Mouse (Mus musculus): ENCODE results near the gene Bckdhb. TPM values are rescaled to one million over a fixed set of nuclear protein-coding genes. Genes with fewer than 3 reads are reported as not detected.
A peak's percentile ranks its signal among the peaks of the same experiment; 100 is the strongest.

The Bckdhb gene
- total RNA-seq (2021) = 10 to 100 TPM; 33.1 to 72.5 TPM
- long read RNA-seq, experiment 1, transcript Bckdhb-206 (11 exons, 1,477 nt) = major isoform, 56 of 71 reads
- long read RNA-seq, experiment 1, partial matches to known transcripts = 2 of 71 reads
- long read RNA-seq, experiment 1, other reads (novel, unspliced or antisense) = 13 of 71 reads
- long read RNA-seq, experiment 2, transcript Bckdhb-206 (11 exons, 1,477 nt) = major isoform, 63 of 74 reads
- long read RNA-seq, experiment 2, partial matches to known transcripts = 6 of 74 reads
- long read RNA-seq, experiment 2, other reads (novel, unspliced or antisense) = 5 of 74 reads

GRCm38 (mm10) chr9:83924878-83925687, at the start of gene Bckdhb:
TSS of gene Bckdhb (plus strand) at chr9:83925145.
- no peak for TF ChIP-seq CTCF (IDR thresholded peaks at IDR 0.05)
- H3K4me3 ChIP-seq = peak within 1 kb of the TSS; percentile 97
- intact Hi-C loops (cut with DNase I) = no loop called here
- peak within 1 kb of the TSS; percentile 89 for H3K27ac ChIP-seq
- DNase-seq = peak; percentile 99

GRCm38 (mm10) chr9:83882191-83882590, 42.8 kb upstream of the Bckdhb start:
- intact Hi-C loops (cut with DNase I) = no loop called here
- no peak overlapping the region for H3K4me3 ChIP-seq
- TF ChIP-seq CTCF (IDR thresholded peaks at IDR 0.05) = no peak
- no peak overlapping the region for H3K27ac ChIP-seq
- peak; percentile 17 for DNase-seq

- Histone ChIP-seq H3K27ac (no peak overlapping the region), H3K4me3 (no peak overlapping the region)
- intact Hi-C loops (cut with DNase I) = no loop called here
- TF ChIP-seq CTCF (IDR thresholded peaks at IDR 0.05) = no peak
- DNase-seq = no peak
Measured at GRCm38 (mm10) chr9:83886149-83886548, 38.8 kb upstream of the Bckdhb start.

GRCm38 (mm10) chr9:83888214-83888613, 36.7 kb upstream of the Bckdhb start:
- DNase-seq = no peak
- H3K27ac ChIP-seq = no peak overlapping the region
- intact Hi-C loops (cut with DNase I) = no loop called here
- no peak for TF ChIP-seq CTCF (IDR thresholded peaks at IDR 0.05)
- no peak overlapping the region for H3K4me3 ChIP-seq

- H3K27ac ChIP-seq = no peak overlapping the region
- no peak overlapping the region for H3K4me3 ChIP-seq
- TF ChIP-seq CTCF (IDR thresholded peaks at IDR 0.05) = no peak
- intact Hi-C loops (cut with DNase I) = no loop called here
- DNase-seq = no peak
Measured at GRCm38 (mm10) chr9:83893073-83893472, 31.9 kb upstream of the Bckdhb start.

- intact Hi-C loops (cut with DNase I) = no loop called here
- no peak overlapping the region for H3K4me3 ChIP-seq
- no peak overlapping the region for H3K27ac ChIP-seq
- TF ChIP-seq CTCF (IDR thresholded peaks at IDR 0.05) = no peak
- DNase-seq = no peak
Measured at GRCm38 (mm10) chr9:83893767-83894330, 31.1 kb upstream of the Bckdhb start.

- no peak for DNase-seq
- intact Hi-C loops (cut with DNase I) = no loop called here
- Histone ChIP-seq H3K27ac (no peak overlapping the region), H3K4me3 (no peak overlapping the region)
- TF ChIP-seq CTCF (IDR thresholded peaks at IDR 0.05) = no peak
Measured at GRCm38 (mm10) chr9:83902086-83902485, 22.9 kb upstream of the Bckdhb start.

GRCm38 (mm10) chr9:83905820-83906219, 19.1 kb upstream of the Bckdhb start:
- TF ChIP-seq CTCF (IDR thresholded peaks at IDR 0.05) = peak; percentile 56
- intact Hi-C loops (cut with DNase I) = loop anchor here (2.0 kb wide), 1 partner anchor 97 kb away; no protein-coding TSS in a partner anchor
- Histone ChIP-seq H3K27ac (no peak overlapping the region), H3K4me3 (no peak overlapping the region)
- DNase-seq = no peak

- no peak for DNase-seq
- TF ChIP-seq CTCF (IDR thresholded peaks at IDR 0.05) = no peak
- Histone ChIP-seq H3K4me3 (no peak overlapping the region), H3K27ac (no peak overlapping the region)
- intact Hi-C loops (cut with DNase I) = no loop called here
Measured at GRCm38 (mm10) chr9:83907017-83907416, 17.9 kb upstream of the Bckdhb start.

GRCm38 (mm10) chr9:83909836-83910235, 15.1 kb upstream of the Bckdhb start:
- no peak for DNase-seq

GRCm38 (mm10) chr9:83910926-83911325, 14.0 kb upstream of the Bckdhb start:
- no peak overlapping the region for H3K27ac ChIP-seq
- no peak for DNase-seq
- intact Hi-C loops (cut with DNase I) = no loop called here
- no peak overlapping the region for H3K4me3 ChIP-seq
- TF ChIP-seq CTCF (IDR thresholded peaks at IDR 0.05) = no peak

More at GRCm38 (mm10) chr9:83909836-83910235, 15.1 kb upstream of the Bckdhb start:
- Histone ChIP-seq H3K27ac (no peak overlapping the region), H3K4me3 (no peak overlapping the region)
- intact Hi-C loops (cut with DNase I) = no loop called here
- TF ChIP-seq CTCF (IDR thresholded peaks at IDR 0.05) = no peak

- Histone ChIP-seq H3K27ac (no peak overlapping the region), H3K4me3 (no peak overlapping the region)
- intact Hi-C loops (cut with DNase I) = no loop called here
- no peak for DNase-seq
- no peak for TF ChIP-seq CTCF (IDR thresholded peaks at IDR 0.05)
Measured at GRCm38 (mm10) chr9:83922076-83922475, 2.9 kb upstream of the Bckdhb start.

- Histone ChIP-seq H3K27ac (peak overlapping the region; percentile 89), H3K4me3 (peak overlapping the region; percentile 97)
- intact Hi-C loops (cut with DNase I) = no loop called here
- no peak for TF ChIP-seq CTCF (IDR thresholded peaks at IDR 0.05)
- DNase-seq = no peak
Measured at GRCm38 (mm10) chr9:83924356-83924755, 589 bp upstream of the Bckdhb start.

All from gastrocnemius, adult 2 months (tissue).